ENCODE assay signal across 12 mouse cellular contexts in the genomic region with DNA sequence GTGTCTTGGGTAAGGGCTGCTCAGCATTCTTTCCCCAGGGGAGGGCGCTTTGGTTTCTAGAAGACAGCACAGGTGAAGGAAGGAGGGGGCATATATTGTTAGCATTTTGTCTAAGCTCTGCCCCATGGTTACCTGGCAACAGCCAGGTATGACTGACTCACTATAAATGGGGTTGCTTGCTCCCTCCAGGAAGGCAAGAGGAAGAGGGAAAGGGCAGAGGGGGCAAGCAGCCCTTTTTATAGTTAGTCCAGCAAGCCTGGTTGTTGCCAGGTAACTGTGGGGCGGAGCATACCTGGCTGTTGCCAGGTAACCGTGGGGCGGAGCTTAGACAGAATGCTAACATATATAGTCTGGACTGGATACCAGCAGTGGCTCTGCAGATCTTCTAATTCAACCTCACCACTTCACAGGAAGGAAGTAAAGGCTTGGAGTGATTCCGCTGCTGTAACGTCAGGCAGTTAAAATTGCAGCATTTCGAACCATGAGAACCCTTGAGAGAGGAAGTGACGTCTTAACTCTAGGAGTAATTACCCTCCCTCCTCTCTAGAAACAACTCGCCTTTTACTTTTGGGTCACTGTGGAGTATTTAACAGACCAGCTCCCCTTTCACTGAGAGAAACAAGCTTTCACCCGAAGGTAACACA.
DNase-seq lines count a peak whose midpoint lies in the region; ATAC-seq and TF ChIP-seq lines count a peak whose summit lies in the region.
"Had no signal": no experiment of that assay in that cellular context is flagged by ENCODE, and none has a peak within 500 bp of the region (broad histone marks: within the 10 kb centered on the region; RNA-seq: fewer than 3 reads in every experiment).

No protein-coding gene starts in this region.

- no peaks in the 10 kb centered on the region for H3K36me3 ChIP-seq in heart, embryonic 13.5 days
- no peaks in the 10 kb centered on the region for H3K36me3 ChIP-seq in midbrain, embryonic 15.5 days (replicated peaks)
- H3K36me3 ChIP-seq in midbrain, embryonic 13.5 days = no peaks in the 10 kb centered on the region
- no peaks in the 10 kb centered on the region for H3K36me3 ChIP-seq in lung, embryonic 14.5 days (ENCODE audit: insufficient read depth)
- no peaks in the 10 kb centered on the region for H3K36me3 ChIP-seq in stomach, embryonic 16.5 days (ENCODE audit: control insufficient read depth, insufficient read depth, low read length)
- H3K36me3 ChIP-seq: neural tube, embryonic 12.5 days had no signal

- no peaks in the 10 kb centered on the region for H3K9me3 ChIP-seq in heart, embryonic 13.5 days
- no peaks in the 10 kb centered on the region for H3K9me3 ChIP-seq in midbrain, embryonic 15.5 days
- H3K9me3 ChIP-seq in midbrain, embryonic 13.5 days = no peaks in the 10 kb centered on the region
- H3K9me3 ChIP-seq in lung, embryonic 14.5 days (ENCODE audit: low read depth, low read length) = no peaks in the 10 kb centered on the region
- no peaks in the 10 kb centered on the region for H3K9me3 ChIP-seq in stomach, embryonic 16.5 days (replicated peaks; ENCODE audit: control insufficient read depth, low read length)
- H3K9me3 ChIP-seq: neural tube, embryonic 12.5 days had no signal

- peak overlapping the region; percentile 58 for H3K27ac ChIP-seq in heart, embryonic 13.5 days (replicated peaks)
- no peak overlapping the region for H3K27ac ChIP-seq in midbrain, embryonic 15.5 days
- no peak overlapping the region for H3K27ac ChIP-seq in midbrain, embryonic 13.5 days
- H3K27ac ChIP-seq in lung, embryonic 14.5 days (ENCODE audit: low read depth) = peak overlapping the region; percentile 18; the same call in 1 of the 2 replicates
- H3K27ac ChIP-seq in stomach, embryonic 16.5 days (ENCODE audit: low read length) = no peak overlapping the region; the same call in 1 of the 2 replicates
- H3K27ac ChIP-seq: gastrocnemius, adult 2 months; layer of hippocampus, adult 2 months; macrophage; neural tube, embryonic 12.5 days had no signal

- H3K9ac ChIP-seq in heart, embryonic 13.5 days = no peak overlapping the region
- no peak overlapping the region for H3K9ac ChIP-seq in midbrain, embryonic 15.5 days
- H3K9ac ChIP-seq in midbrain, embryonic 13.5 days (replicated peaks) = no peak overlapping the region
- no peak overlapping the region for H3K9ac ChIP-seq in lung, embryonic 14.5 days
- H3K9ac ChIP-seq in stomach, embryonic 16.5 days (ENCODE audit: low read length) = no peak overlapping the region
- H3K9ac ChIP-seq: neural tube, embryonic 12.5 days had no signal

- H3K4me1 ChIP-seq in heart, embryonic 13.5 days = peaks cover 37% of the 10 kb centered on the region
- peaks cover 69% of the 10 kb centered on the region for H3K4me1 ChIP-seq in midbrain, embryonic 15.5 days
- peaks cover 79% of the 10 kb centered on the region for H3K4me1 ChIP-seq in midbrain, embryonic 13.5 days (replicated peaks)
- H3K4me1 ChIP-seq in lung, embryonic 14.5 days (ENCODE audit: insufficient read depth) = peaks cover 19% of the 10 kb centered on the region
- peaks cover 14% of the 10 kb centered on the region; the same call in 1 of the 2 replicates for H3K4me1 ChIP-seq in stomach, embryonic 16.5 days (ENCODE audit: control insufficient read depth, insufficient read depth, low read length)

- no peak for ATAC-seq in heart, embryonic 13.5 days (ENCODE audit: extremely low read depth, insufficient number of reproducible peaks, low FRiP score, low TSS enrichment)
- 0 out of 2 replicates have a peak, but pooled peaks have one; percentile 13 for ATAC-seq in midbrain, embryonic 15.5 days (replicated peaks)
- no peak for ATAC-seq in midbrain, embryonic 13.5 days
- peak; percentile 50 for ATAC-seq in lung, embryonic 14.5 days (ENCODE audit: insufficient read depth)
- peak; percentile 62; the same call in 1 of the 2 replicates for ATAC-seq in stomach, embryonic 16.5 days (ENCODE audit: insufficient read depth, low FRiP score)
- ATAC-seq in megakaryocyte-erythroid progenitor cell, adult 5-6 weeks (replicated peaks; ENCODE audit: low FRiP score, low TSS enrichment, poor library complexity, severe bottlenecking) = no peak

- no peak for DNase-seq in heart, postnatal 10 days
- DNase-seq in lung, embryonic 14.5 days = peak; percentile 38
- no peak for DNase-seq in ovary, adult 18-20 months (ENCODE audit: low spot score)
- DNase-seq: gastrocnemius, adult 2 months had no signal

- H3K4me3 ChIP-seq in heart, embryonic 13.5 days = no peak overlapping the region
- no peak overlapping the region for H3K4me3 ChIP-seq in midbrain, embryonic 15.5 days
- H3K4me3 ChIP-seq in midbrain, embryonic 13.5 days (replicated peaks) = no peak overlapping the region
- no peak overlapping the region for H3K4me3 ChIP-seq in lung, embryonic 14.5 days (ENCODE audit: low read depth, low read length)
- no peak overlapping the region for H3K4me3 ChIP-seq in stomach, embryonic 16.5 days (replicated peaks; ENCODE audit: low read length)
- H3K4me3 ChIP-seq: gastrocnemius, adult 2 months; layer of hippocampus, adult 2 months; neural tube, embryonic 12.5 days had no signal

- H3K27me3 ChIP-seq in heart, embryonic 13.5 days (replicated peaks) = no peaks in the 10 kb centered on the region
- no peaks in the 10 kb centered on the region for H3K27me3 ChIP-seq in midbrain, embryonic 15.5 days (replicated peaks)
- no peaks in the 10 kb centered on the region for H3K27me3 ChIP-seq in midbrain, embryonic 13.5 days
- H3K27me3 ChIP-seq in lung, embryonic 14.5 days (ENCODE audit: insufficient read depth, low read length) = no peaks in the 10 kb centered on the region
- no peaks in the 10 kb centered on the region for H3K27me3 ChIP-seq in stomach, embryonic 16.5 days (ENCODE audit: control insufficient read depth, insufficient read depth, low read length)
- H3K27me3 ChIP-seq: neural tube, embryonic 12.5 days had no signal

- intact Hi-C loops in heart, postnatal 10 days (cut with DNase I) = loop anchor here (10.0 kb wide), 1 partner anchor 72 kb away; a partner anchor contains a TSS

- peak; percentile 25; the same call in 1 of the 2 replicates for TF ChIP-seq CTCF in lung, embryonic 14.5 days (IDR thresholded peaks at IDR 0.05; ENCODE audit: low read depth)

- 75% methylated on average over 10 of the region's 10 CpGs for WGBS in heart, embryonic 13.5 days
- 86% methylated on average over 10 of the region's 10 CpGs for WGBS in midbrain, embryonic 15.5 days
- 87% methylated on average over 10 of the region's 10 CpGs for WGBS in midbrain, embryonic 13.5 days
- 67% methylated on average over 10 of the region's 10 CpGs for WGBS in lung, embryonic 14.5 days
- WGBS in stomach, embryonic 16.5 days = 77% methylated on average over 10 of the region's 10 CpGs

- H3K4me2 ChIP-seq in heart, embryonic 13.5 days = no peak overlapping the region
- H3K4me2 ChIP-seq in midbrain, embryonic 15.5 days = no peak overlapping the region
- no peak overlapping the region for H3K4me2 ChIP-seq in midbrain, embryonic 13.5 days (replicated peaks)
- no peak overlapping the region for H3K4me2 ChIP-seq in lung, embryonic 14.5 days
- H3K4me2 ChIP-seq in stomach, embryonic 16.5 days (ENCODE audit: low read depth, low read length) = no peak overlapping the region
- H3K4me2 ChIP-seq: neural tube, embryonic 12.5 days had no signal

Comparison
In these comparisons a context has a peak if more than half of its experiments do, and no peak if none do; other contexts are left out.
1. ATAC-seq: peak in midbrain, embryonic 15.5 days (single experiment), lung, embryonic 14.5 days (single experiment) and stomach, embryonic 16.5 days (single experiment); none in heart, embryonic 13.5 days (single experiment), midbrain, embryonic 13.5 days (single experiment) and megakaryocyte-erythroid progenitor cell, adult 5-6 weeks (single experiment).
2. H3K27ac ChIP-seq: peak in heart, embryonic 13.5 days (single experiment) and lung, embryonic 14.5 days (single experiment); none in midbrain, embryonic 15.5 days (single experiment), midbrain, embryonic 13.5 days (single experiment) and stomach, embryonic 16.5 days (single experiment).